Mouse (Mus musculus) gastrocnemius, postnatal 4 days (tissue): ENCODE measurements around the gene Mical3. TPM values are rescaled to one million over a fixed set of nuclear protein-coding genes. Genes with fewer than 3 reads are reported as not detected.

ENCODE experiments used
- DNase-seq, 2 experiments: peaks; one replicate each; pipeline ENCODE4 v3.0.0; 2021 to 2022; ENCODE audit warnings: low spot score in 2 of 2, mixed read lengths in 2 of 2
- total RNA-seq, 2 experiments: library from RNA; stranded (reverse); gene quantifications; 2 replicates each; pipeline ENCODE4 v1.2.3; 2021

Gene Mical3
- total RNA-seq, 2 experiments from 2014 or later: 99.9 to 103 TPM

DNA sequence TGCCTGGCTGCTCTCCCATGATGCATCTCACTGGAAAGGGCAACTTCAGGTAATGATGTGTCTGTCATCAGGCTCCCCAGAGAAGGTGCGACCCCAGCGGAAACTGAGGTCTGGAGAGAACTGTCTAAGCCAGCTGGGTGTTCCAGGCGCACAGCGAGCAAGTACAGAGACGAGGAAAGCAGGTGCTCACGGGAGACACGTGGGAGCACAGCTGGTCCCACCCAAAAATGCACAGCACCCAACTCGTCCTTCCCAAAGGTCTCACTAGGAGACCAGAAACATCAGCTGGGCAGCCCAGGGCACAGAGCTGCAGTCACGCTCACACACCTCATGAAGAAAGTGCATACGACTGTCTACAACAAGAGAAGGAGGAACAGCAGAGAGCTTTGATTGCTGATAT is 43.7 kb downstream of the Mical3 start:
- no peak for DNase-seq

DNA sequence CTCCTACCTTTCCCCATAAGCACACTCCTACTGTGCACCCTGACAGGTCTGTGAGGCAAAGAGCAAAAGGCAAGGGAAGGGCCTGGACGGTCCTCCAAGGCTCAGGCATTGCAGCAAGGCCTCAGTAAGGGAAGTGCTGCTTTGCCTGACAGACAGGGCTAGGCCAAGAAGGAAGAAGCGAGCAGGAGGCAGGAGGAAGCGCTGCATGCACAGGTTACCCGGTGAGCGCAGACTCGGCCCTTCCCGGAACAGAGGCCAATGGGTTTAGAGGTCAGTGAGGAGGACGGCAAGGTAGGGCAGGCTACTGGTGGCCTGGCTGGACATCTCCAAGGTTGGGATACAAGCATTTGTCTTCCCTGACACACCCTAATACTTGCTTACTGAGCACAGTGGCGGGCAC is 44.6 kb downstream of the Mical3 start:
- no peak for DNase-seq

DNA sequence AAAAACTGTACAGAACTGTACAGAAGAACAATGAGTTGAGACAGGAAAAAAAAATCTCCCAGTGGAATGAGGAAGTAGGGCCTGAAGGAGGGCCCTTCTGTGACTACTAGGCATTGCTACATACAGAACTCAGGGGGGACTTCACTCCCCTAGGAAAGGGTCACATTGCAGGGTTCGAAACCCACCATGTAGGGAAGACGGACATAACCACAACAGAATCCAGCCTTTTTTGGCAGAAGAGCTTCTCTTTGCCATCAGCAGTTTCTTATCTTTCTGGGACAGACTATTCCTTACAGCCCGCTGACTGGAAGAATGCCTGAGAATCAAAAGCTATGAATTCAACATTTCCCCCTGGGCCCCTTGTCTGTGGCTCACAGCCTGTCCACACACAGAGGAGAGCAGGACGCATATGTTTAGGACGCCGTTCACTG is 46.7 kb downstream of the Mical3 start:
- DNase-seq: no peak

DNA sequence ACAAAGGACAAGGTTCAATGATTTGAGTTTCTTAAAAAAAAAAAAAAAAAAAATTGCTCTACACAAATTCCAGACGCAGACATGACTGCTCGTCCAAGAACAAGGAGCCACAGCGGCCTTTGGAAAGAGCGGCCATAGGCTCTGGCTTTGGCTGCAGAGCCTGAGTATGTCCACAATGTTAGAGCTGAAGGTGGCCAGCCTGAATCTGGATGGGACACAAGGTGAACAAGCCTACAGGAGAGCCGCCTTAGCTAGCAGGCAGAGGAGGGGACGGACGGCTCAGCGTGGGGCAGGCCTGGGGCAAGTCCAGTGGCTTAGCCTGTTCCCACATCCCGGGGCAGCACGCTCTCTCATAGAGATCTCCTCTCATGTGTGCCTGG is 48.7 kb downstream of the Mical3 start:
- DNase-seq: no peak

DNA sequence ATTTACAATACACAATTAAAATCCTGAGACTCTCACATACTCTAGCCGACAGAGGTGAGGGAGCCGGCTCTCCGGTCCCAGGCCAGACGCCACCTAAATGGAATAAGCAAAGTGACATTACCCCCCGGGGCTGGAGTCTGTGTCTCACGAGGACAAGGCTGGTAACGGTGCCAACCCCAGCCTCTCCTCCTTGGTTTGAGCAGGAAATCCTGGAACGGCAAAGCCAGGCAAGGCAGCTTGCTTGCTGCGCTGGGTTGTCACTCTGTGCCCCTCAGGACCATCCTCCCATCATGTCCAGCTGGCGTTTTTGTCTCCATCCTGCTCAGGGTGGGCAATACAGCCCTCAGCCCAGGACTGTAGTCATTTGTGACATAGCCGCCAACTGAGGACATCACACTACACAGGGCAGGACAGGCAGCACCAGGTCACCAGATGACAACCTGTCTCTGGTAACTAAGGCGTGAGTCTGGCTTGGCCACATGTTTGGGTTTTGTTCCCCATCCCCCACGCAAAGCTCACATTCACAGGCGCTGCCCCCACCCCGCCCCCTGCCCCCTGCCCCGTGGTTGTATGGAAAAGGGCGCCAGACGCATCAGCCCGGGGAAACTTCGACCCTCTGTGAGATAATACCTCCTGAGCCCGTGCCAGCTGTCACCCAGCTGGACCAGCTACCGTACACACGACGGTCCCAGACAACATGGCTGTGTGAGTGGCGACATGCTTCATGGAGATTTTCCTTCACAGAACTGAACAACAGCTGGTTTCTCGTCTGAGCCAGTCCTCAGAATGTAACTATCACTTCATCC is 49.3 kb downstream of the Mical3 start:
- DNase-seq: no peak

DNA sequence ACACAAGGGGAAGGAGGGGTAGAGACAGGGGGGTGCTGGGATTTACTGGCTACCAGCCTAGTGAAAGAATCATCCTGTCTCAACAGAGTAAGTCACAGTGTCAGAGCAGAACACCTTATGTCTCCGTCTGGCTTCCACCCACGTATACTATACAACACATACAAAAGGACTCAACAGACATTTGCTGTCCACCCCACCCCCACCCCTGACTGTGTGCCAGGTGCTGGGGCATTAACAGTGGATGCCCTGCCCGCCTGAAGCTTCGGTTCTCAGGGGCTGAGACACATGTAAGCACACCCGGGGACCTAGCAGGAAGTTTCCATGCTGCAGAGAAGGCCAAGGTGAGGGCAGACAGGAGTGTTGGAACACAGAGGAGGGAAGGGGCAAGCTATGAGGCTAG is 52.6 kb downstream of the Mical3 start:
- no peak for DNase-seq

DNA sequence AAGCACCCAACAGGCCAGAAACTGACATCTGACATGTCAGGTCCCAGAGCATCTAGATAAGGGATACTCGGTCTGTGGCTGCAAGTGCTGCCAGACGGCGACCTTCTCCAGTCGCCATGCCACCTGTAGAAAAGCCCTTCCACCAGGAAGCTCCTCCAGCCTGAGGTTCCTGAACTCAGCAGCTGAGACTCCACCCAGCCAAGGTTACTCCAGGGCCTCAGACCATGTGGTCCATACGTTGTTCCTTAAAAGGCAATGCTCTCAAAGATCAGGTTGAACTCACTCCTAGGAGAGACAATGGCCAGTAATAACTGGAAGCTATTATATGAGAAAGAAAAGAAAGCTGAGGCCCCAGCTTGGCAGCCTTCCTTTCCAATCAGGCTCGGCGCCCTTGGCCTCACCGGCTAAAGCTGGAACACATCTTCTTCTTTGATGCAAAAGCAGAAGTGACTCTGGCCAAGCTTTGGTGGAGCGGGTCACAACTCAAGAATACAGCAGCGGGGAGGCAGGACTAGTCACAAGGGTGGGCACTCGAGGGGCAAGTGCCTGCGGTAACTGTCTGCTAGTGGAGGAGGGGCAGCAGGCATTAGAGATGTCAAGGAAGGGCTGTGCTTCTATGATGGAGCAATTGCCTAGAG is 53.8 kb downstream of the Mical3 start:
- DNase-seq: no peak

DNA sequence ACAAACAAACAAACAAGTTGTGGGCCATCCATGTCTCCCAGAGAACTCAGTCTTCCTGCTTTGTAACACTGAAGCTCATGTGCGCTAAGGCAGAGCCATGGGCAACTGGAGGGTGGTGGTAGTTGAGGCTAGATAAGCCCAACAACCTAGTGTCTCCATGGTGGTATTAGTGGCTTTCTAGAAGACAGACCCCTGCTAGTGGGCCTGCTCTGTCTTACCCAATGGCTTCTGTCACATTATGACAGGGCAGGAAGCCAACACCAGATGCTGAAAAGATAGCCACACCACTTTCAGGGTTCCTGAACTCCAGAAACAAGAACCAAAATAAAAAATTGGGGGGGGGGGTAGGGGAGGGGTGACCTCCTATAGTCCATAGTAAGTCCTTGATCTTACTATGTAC is 55.0 kb downstream of the Mical3 start:
- DNase-seq: no peak

DNA sequence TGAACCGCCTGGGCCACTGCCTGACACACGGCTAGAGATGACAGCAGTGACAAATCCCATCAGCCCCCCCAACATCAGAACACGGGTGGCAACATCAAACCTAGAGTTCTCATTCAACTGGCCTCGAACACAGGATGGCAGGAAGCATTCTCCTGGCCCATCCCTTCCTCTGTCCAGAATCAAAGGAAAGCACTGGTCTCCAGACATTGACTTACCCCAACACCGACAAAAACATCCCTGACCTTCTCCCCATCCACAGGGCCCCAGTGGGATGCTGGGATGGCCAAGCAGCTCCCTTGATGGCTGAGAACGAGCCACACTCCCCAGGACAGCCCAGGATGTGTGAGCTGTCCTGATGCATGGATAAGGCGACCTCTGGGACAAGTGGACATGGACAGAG is 57.5 kb downstream of the Mical3 start:
- DNase-seq: no peak

DNA sequence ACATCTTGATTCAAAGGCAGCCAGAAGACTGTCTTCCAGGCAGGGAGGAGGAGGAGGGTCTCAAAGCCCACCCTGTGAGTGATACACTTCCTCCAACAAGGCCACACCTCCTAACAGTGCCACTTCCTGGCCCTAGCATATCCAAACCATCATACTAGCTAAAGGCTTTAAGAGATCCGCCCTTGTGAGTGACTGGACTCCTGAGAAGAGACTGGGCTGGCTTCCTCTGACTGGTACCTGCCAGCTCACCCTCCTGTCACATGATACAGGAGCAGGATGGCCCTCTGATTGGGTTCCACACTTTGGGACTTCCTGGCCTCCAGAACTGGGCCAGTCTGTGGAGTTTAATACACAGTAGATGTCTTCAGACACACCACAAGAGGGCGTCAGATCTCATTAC is 58.2 kb downstream of the Mical3 start:
- DNase-seq: no peak

DNA sequence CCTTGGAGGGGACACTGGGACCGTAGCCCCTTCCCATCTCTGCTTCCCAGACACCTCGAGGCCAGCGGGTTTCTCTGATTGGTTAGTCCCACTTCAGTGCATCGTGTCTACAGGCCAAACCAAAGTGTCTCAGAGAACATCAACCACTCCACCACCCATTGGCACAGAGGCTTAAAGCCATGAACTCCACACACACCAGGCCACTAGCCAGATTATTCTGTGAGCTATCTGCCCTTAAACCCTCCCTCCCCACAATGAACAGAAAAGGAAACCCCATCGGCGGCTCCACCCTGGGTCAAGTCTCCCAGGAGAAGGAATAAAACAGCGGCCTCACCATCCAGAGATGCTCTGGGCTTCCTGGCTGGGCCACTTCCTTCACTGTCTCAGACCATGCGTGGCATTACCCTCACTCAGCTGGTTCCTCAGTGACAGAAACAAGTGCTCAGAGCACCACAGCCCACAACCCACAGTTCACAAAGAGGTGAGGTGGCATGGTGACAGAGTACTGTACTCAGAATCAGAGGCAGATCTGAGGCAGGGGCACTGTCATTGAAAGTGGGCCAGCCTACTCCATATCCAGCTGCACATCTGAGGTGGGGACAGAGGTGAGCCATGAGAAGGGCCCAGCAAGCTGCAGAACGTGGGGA is 60.1 kb downstream of the Mical3 start:
- no peak for DNase-seq

DNA sequence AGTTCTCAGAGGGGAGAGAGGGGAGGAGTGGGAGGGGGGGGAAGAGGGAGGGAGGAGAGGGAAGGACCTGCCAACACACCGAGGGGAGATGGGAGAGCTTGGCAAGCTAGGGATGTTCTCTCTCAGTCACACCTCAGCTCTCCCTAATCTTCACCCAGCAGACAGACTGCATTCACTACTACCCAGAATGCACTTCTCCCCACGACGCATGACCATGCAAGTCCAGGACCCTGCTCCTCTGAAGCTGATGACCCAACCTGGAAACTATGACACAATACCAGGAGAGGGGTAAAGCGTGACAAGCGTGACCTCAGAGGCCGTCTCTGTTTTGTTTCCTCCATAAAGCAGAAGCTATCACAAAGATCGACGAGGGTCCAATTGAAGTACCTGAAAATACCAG is 61.6 kb downstream of the Mical3 start:
- no peak for DNase-seq

DNA sequence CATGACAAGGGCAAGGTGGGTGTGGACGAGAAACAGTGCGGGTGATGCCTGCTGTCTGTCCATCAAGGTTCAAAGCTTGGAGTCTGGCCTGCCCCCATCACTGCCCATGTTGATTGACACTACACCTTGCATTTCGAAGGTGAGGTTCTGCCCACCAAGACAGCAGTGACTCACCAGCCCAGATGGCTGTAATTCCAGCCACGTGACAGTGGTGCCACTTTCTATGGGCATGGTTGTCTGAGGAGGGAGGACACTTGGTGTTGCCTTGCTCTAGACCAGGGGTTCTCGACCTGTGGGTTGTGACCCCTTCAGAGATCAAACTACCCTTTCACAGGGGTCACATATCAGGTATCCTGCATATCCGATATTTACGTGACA is 62.7 kb downstream of the Mical3 start:
- no peak for DNase-seq

DNA sequence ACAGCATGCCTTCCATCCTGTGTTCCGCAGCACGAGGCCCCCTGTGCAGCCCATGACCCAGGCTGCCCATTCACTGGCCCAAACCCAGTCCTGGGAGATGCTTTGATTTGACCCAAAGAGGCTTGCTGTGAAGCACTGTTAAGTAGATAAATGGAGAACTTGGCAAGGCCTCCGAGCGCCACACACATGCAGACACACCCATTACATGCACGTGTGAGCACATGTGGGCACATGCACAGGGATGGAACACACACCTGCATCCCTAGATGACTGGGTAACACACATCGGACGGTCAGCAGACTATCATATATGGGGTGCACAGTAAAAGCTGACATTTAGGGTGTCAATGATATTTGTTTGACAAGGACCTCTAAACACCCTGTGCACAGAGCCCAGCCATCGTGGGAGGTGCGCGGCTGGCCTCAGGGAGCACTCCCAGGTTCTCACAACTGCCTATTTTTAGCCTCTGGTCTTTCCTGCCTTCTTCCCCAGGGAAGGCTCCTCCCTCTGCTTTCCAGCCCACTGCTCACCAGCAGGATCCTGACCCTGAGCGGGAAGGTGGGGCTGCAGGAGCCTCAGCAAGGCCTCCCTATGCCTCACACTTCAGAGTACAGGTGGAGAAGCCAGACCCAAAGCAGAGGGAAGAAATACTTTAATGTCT is 63.2 kb downstream of the Mical3 start:
- DNase-seq: no peak

DNA sequence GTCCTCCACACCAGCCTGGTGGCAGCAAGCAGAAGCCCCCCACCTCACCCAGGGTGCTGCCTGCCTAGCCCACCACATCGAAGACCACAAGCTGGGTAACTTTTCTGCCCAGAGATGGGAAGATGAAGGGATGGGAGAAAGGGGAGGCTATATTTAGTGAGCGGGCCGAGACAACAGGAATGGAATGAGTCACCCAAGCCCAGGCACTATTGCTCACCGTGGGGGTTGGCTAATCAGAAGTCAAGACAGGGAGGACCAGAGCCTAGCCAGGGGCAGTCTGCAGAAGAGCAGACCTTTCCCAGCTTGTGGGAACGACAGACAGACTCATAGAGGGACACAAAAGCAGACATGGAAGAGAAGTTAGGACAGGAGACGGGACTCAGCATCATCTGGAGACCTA is 64.0 kb downstream of the Mical3 start:
- DNase-seq: no peak

DNA sequence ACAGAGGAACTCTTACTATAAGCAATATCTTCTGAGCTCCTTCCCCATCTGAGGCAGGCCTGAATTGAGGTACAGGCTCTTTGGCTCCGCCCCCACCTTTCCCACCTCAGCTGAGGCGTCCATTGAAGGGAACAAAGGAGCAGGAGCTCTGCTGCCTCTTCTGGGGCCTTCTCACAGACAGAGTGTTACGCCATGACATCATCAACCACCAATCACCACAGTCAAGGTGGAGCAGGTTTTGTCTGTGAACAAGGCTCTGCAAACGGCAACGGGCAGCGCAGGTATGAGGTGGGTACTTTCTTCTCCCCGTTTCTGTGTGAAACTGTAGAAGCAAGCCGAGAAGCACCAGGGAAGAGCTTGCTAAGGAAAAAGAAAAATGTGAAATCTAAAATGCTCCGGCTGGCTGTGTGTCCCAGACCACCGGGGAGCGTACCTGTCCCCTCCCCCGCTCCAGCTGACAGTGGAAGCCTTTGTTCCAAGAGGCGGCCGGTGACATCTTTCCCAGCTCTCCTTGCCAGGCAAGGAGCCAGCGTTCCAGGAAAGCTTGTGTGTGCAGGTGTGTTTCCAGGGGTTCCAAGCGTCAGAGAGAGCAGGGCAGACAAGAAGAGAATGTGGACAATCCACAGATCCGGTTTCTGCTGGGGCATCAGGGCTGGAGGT is 66.3 kb downstream of the Mical3 start:
- no peak for DNase-seq

DNA sequence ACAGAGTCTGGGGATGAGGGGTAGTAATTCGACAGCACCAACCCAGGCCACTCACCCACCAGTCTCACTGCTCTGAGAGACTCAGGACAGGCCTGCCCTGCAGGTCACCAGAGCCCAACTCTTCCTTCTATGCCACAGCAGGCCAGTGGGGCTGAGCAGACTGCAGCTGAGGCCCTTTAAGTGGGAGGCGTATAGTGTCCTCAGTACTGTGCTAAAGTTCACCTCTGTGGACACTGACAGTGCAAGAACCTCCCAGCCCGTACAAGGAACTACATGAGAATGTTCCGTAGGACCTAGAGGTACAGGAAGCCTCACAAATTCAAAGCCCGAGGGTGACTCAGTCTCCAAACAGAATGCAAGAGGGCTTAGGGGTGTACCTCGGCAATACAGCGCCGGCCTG is 67.0 kb downstream of the Mical3 start:
- no peak for DNase-seq

DNA sequence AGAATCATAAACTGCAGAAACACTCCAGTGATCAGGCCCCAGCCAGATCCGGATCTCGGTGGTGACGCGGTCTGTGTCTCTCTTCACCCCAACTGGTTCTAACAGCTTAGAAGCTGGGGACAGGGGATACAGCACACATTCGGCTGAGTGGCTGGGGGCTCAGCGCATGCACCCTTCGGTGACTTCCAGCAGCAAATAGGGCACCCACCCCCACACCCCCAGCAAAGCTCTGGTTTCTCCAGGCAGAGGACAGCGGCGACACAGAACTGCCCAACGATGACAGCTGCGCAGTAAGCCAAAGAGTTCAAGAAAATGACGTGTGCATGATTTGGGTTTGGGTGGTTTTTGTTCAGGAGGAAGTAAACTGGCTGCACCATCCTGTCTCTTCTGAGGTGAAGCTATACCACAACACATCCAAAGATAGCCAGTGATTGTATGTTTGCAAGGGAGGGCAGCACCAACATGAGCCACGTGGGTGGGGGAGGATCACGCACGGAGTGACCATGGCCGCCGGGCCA is 67.8 kb downstream of the Mical3 start:
- DNase-seq: no peak

DNA sequence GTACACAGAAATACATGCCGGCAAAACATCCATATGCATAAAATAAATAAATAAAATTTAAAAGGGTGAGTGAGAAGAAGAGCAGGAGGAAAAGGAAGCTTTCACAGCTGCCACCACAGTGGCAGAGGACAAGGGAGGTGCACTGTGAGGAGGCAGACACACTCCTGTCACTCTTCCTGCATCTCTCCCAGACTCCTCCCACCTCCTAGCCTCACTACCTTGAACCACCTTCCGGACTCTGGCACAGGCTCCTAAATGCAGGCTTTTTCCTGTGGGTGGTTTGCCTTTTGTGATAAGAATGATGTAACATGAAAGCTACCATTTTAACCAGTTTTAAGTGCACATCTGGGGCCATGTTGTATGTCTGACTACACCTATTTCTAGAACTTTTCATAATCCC is 72.8 kb downstream of the Mical3 start:
- no peak for DNase-seq

DNA sequence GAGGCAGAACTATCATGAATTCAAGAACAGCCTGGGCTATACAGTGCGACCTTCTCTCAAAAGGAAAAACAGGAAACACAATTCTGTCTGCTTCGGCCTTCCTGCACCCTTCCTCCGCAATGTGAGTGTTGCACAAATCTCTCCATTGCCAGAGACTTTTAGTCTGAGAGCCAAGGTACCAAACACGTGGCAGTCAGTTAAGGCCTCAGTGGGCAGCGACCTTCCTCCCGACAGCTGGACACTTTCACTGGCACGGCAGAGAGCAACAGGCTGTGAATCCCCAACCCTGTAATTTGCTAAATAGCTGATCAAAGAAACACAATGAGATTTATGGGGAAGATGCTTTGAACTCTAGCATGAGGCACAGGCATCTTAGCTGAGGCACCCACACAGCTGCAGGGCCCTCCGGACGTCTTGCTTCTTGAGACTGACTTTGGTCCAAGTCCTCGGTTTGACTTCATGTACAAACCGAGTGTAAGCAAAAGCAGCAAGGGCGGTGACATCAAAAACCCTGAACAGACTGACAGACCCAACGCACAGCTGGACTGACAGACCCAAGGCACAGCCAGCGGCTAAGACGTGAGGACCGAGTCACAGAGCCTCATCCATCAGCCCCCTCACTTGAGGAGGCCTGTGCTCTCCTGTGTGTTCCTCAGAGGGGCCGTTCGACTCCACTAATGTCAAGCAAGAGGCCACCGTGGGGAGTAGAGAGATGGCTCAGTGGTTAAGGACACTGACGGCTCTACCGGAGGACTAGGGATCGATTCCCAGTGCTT is 73.4 kb downstream of the Mical3 start:
- DNase-seq: no peak

DNA sequence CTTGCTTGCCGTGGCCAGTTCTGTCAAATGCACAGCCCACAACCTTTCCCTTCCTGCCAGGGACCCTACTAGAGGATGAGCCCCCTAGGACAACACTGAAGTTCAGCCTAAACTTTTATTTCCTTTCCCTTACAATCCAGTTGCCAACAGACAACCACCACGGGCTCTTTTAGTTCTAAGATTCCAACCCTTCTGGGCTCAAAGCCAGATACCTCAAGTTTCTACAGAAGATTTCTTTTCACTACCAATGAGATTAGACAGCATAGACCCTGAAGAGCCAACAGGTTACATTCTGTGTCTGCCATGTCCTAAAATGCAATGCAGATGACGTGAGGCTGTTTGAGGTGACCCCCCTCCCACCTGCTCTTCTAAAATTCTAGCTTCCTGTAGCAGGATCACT is 75.3 kb downstream of the Mical3 start:
- DNase-seq: no peak
